Mouse (Mus musculus): ENCODE results near the gene Klhl35. TPM values are rescaled to one million over a fixed set of nuclear protein-coding genes. Genes with fewer than 3 reads are reported as not detected.

The Klhl35 gene
- 0.80 and 0.94 TPM in 2 replicates for polyA plus RNA-seq (2015; fragmentation: Nextera tagmentation; extraction: Ambion mirVana)

DNA sequence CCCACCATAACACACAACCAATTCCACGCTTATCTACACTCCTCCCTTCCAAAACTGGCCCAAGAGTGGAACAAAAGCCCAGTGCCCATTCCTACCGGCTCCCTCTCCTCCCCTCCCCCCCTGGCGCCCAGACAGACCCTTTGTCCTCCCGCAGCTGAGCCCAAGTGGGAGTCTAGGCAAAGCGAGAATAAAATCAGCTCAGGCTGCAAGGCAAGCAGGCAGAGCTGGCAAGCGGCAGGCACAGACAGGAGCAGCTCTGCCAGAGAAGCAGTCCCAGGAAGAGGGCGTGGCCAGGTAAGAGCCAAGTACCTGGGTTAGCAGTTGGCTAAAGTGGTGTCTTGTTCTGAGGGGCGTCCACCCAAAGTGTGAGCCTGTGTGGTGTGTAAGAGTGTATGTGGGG is at the start of gene Klhl35:
Gene Klhl35, plus strand, starts transcription at position 194 of the 400 bp plus-strand sequence.
- Histone ChIP-seq H3K9me3 (no peaks in the 10 kb centered on the region), H3K27ac (peak within 1 kb of the TSS; percentile 14; the same call in 1 of the 2 replicates), H3K27me3 (no peaks in the 10 kb centered on the region), H3K36me3 (no peaks in the 10 kb centered on the region; the same call in 1 of the 2 replicates), H3K4me2 (0 out of 2 replicates have a peak within 1 kb of the TSS, but pooled peaks have one; percentile 25), H3K4me1 (peaks cover 52% of the 10 kb centered on the region), H3K9ac (no peak within 1 kb of the TSS), H3K4me3 (no peak within 1 kb of the TSS)
- 27% methylated on average over 8 of the region's 8 CpGs for WGBS
- no peak for ATAC-seq (ENCODE audit: borderline replicate concordance, extremely low read depth, low FRiP score, low TSS enrichment)

GRCm38 (mm10) chr7:99419311-99419710 is 46.5 kb upstream of the Klhl35 start:
- H3K27me3 ChIP-seq = no peaks in the 10 kb centered on the region
- peaks cover 12% of the 10 kb centered on the region for H3K4me1 ChIP-seq
- WGBS = 73% methylated on average over 3 of the region's 3 CpGs
- H3K27ac ChIP-seq = no peak overlapping the region
- H3K4me2 ChIP-seq = no peak overlapping the region
- ATAC-seq (ENCODE audit: borderline replicate concordance, extremely low read depth, low FRiP score, low TSS enrichment) = no peak
- H3K4me3 ChIP-seq = no peak overlapping the region
- no peaks in the 10 kb centered on the region for H3K9me3 ChIP-seq
- no peaks in the 10 kb centered on the region for H3K36me3 ChIP-seq
- H3K9ac ChIP-seq = no peak overlapping the region

GRCm38 (mm10) chr7:99421006-99421405 is 44.8 kb upstream of the Klhl35 start:
- Histone ChIP-seq H3K9me3 (no peaks in the 10 kb centered on the region), H3K27me3 (no peaks in the 10 kb centered on the region), H3K4me2 (no peak overlapping the region), H3K4me1 (peaks cover 16% of the 10 kb centered on the region), H3K36me3 (no peaks in the 10 kb centered on the region), H3K9ac (no peak overlapping the region), H3K4me3 (no peak overlapping the region), H3K27ac (no peak overlapping the region)
- ATAC-seq (ENCODE audit: borderline replicate concordance, extremely low read depth, low FRiP score, low TSS enrichment) = no peak
- 86% methylated on average over 6 of the region's 6 CpGs for WGBS

- no peak overlapping the region for H3K4me3 ChIP-seq
- no peaks in the 10 kb centered on the region for H3K9me3 ChIP-seq
- H3K9ac ChIP-seq = no peak overlapping the region
- H3K4me2 ChIP-seq = no peak overlapping the region
- peaks cover 16% of the 10 kb centered on the region for H3K4me1 ChIP-seq
- WGBS = 33% methylated on average over 8 of the region's 8 CpGs
- H3K27me3 ChIP-seq = no peaks in the 10 kb centered on the region
- no peak overlapping the region for H3K27ac ChIP-seq
- ATAC-seq (ENCODE audit: borderline replicate concordance, extremely low read depth, low FRiP score, low TSS enrichment) = no peak
- no peaks in the 10 kb centered on the region for H3K36me3 ChIP-seq
Measured at GRCm38 (mm10) chr7:99424538-99425155, 41.2 kb upstream of the Klhl35 start.

DNA sequence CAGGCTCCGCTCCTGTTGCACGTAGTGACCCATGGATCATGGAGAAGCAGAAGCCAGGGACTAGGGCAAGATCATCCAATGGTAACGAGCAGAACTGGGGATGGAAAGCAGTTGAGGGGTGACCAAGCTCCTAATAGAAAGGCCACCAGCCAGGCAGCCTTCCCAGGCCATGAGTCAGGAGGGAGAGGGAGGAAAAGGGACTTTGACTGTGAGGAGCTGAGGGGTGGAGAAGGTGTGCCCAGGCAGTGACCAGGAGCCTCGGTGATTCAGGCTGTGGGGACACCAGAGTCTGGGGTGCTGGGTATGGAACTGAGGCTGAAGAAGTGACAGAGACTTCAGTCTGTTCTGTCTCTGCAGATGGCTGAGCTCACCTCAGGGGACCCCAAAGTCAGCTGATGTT is 40.1 kb upstream of the Klhl35 start:
- no peak for ATAC-seq (ENCODE audit: borderline replicate concordance, extremely low read depth, low FRiP score, low TSS enrichment)
- Histone ChIP-seq H3K36me3 (no peaks in the 10 kb centered on the region), H3K9me3 (no peaks in the 10 kb centered on the region), H3K4me2 (no peak overlapping the region), H3K4me3 (no peak overlapping the region), H3K27ac (no peak overlapping the region), H3K9ac (no peak overlapping the region), H3K4me1 (peaks cover 16% of the 10 kb centered on the region), H3K27me3 (no peaks in the 10 kb centered on the region)
- 83% methylated on average over 4 of the region's 4 CpGs for WGBS

DNA sequence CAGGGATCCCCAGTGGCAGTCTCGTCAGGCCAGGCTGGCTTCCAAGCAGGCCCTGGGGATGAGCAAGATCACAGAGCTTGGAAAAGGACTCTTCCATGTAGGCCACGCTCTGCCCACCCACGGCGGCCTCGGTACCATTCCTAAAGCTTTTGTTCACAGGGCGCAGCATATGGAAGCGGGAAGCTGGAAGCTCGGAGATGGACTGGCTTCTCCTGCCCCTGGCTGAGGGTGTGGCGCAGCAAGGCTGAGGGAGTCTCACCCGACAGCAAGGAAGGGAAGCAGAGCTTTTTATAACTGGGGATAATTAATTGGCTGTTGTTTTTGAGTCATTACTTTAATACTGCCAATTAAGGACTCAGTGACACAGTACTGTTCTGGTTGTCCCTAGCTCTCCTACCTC is 38.8 kb upstream of the Klhl35 start:
- Histone ChIP-seq H3K4me3 (no peak overlapping the region), H3K36me3 (no peaks in the 10 kb centered on the region), H3K9ac (no peak overlapping the region), H3K4me2 (no peak overlapping the region), H3K4me1 (peaks cover 16% of the 10 kb centered on the region), H3K27ac (no peak overlapping the region), H3K27me3 (no peaks in the 10 kb centered on the region), H3K9me3 (no peaks in the 10 kb centered on the region)
- WGBS = 76% methylated on average over 10 of the region's 10 CpGs
- no peak for ATAC-seq (ENCODE audit: borderline replicate concordance, extremely low read depth, low FRiP score, low TSS enrichment)

DNA sequence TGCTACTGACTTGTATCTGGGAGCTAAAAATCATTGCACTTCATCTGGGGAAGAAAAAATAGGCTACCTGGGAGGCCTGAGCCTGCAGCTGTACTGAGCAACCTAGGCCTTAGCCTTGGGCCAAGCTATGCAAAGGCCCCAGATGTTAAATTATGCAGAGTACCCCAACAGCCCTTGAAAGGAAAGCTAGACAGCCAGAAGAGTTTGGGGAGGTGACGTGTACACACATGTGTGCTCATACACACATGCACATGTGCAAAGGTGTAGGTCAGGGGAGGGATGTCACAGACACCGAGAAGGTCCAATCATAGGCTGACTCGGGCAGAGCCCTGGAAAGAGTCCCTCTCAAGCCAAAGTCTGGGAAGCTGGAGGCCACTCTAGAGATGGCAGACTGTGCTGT is 37.8 kb upstream of the Klhl35 start:
- no peak overlapping the region for H3K27ac ChIP-seq
- 82% methylated on average over 3 of the region's 3 CpGs for WGBS
- no peak overlapping the region for H3K4me3 ChIP-seq
- H3K9ac ChIP-seq = no peak overlapping the region
- no peaks in the 10 kb centered on the region for H3K9me3 ChIP-seq
- H3K4me2 ChIP-seq = no peak overlapping the region
- H3K27me3 ChIP-seq = no peaks in the 10 kb centered on the region
- H3K4me1 ChIP-seq = peaks cover 21% of the 10 kb centered on the region
- ATAC-seq (ENCODE audit: borderline replicate concordance, extremely low read depth, low FRiP score, low TSS enrichment) = no peak
- no peaks in the 10 kb centered on the region for H3K36me3 ChIP-seq

DNA sequence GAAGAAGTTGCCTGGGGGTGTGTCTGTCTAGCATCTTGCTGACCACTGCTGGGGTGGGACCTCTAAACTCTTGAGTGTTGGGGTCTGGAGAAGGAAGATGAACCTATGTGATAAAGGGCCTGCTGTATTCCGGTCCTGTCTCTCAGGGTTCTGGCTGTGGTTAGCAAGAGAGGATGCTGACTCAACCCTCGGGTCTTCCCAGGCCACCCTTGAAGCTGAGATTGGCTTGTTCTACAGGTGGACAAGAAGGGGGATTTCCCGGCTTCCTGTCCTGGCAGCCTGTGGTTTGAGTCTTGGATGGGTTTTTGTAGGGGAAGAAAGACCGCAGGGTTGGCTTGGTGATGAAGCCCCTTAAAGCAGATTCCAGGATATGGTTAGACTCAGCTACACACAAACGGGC is 37.0 kb upstream of the Klhl35 start:
- Histone ChIP-seq H3K9ac (no peak overlapping the region), H3K27me3 (no peaks in the 10 kb centered on the region), H3K27ac (no peak overlapping the region), H3K4me1 (peaks cover 18% of the 10 kb centered on the region), H3K4me3 (no peak overlapping the region), H3K36me3 (no peaks in the 10 kb centered on the region), H3K9me3 (no peaks in the 10 kb centered on the region), H3K4me2 (no peak overlapping the region)
- 80% methylated on average over 5 of the region's 5 CpGs for WGBS
- no peak for ATAC-seq (ENCODE audit: borderline replicate concordance, extremely low read depth, low FRiP score, low TSS enrichment)

- Histone ChIP-seq H3K27ac (no peak overlapping the region), H3K9ac (no peak overlapping the region), H3K4me1 (peaks cover 10% of the 10 kb centered on the region), H3K4me2 (no peak overlapping the region), H3K27me3 (no peaks in the 10 kb centered on the region), H3K4me3 (no peak overlapping the region), H3K36me3 (no peaks in the 10 kb centered on the region), H3K9me3 (no peaks in the 10 kb centered on the region)
- no peak for ATAC-seq (ENCODE audit: borderline replicate concordance, extremely low read depth, low FRiP score, low TSS enrichment)
- 60% methylated on average over 6 of the region's 6 CpGs for WGBS
Measured at GRCm38 (mm10) chr7:99429786-99430185, 36.0 kb upstream of the Klhl35 start.

DNA sequence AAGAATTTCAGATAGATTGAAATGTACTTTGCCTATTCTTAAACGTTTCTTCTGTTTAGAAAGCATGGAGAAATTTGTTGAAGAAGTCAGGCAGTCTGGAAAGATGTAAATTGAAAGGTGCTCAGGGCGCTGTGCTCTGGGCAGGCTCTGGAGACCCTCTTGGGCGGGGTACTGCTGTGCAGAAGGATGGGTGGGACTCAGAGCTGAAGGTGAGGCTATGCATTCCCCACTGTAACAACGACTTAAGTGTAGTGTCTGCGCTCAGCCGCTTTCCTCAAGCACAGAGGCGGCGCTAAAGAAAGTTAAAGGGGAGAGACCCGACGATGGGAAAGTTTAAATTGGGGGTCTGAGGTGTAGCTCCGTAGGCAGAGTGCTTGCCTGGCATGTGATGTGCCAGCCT is 35.6 kb upstream of the Klhl35 start:
- Histone ChIP-seq H3K4me1 (0 out of 2 replicates have a peak, but pooled peaks cover 6% of the 10 kb centered on the region), H3K27ac (no peak overlapping the region), H3K27me3 (no peaks in the 10 kb centered on the region), H3K9ac (no peak overlapping the region), H3K4me3 (no peak overlapping the region), H3K9me3 (no peaks in the 10 kb centered on the region), H3K4me2 (no peak overlapping the region), H3K36me3 (no peaks in the 10 kb centered on the region)
- no peak for ATAC-seq (ENCODE audit: borderline replicate concordance, extremely low read depth, low FRiP score, low TSS enrichment)
- 57% methylated on average over 11 of the region's 11 CpGs for WGBS

DNA sequence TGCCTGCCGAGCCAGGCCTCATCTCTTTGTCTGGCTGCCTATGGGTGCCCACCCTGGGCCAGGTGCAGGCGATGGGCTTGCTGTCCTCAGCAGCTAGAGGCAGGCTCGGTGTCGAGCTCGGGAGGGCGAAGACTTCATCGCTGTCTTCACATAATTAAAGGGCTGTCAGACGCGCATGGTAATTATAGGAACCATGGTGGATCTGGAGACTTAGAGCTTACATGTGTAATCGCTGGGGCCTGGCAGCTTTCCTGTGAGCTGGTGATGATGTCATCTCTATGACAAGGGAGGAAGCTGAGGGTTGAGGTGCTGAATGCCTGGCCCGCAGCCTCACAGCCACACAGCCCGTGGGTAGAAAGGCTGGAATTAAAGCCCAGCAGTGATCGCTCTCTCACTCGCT is 33.6 kb upstream of the Klhl35 start:
- Histone ChIP-seq H3K36me3 (no peaks in the 10 kb centered on the region), H3K4me3 (no peak overlapping the region), H3K4me2 (no peak overlapping the region), H3K27me3 (no peaks in the 10 kb centered on the region), H3K9me3 (no peaks in the 10 kb centered on the region), H3K27ac (no peak overlapping the region), H3K9ac (no peak overlapping the region), H3K4me1 (0 out of 2 replicates have a peak, but pooled peaks cover 6% of the 10 kb centered on the region)
- WGBS = 62% methylated on average over 14 of the region's 14 CpGs
- no peak for ATAC-seq (ENCODE audit: borderline replicate concordance, extremely low read depth, low FRiP score, low TSS enrichment)

DNA sequence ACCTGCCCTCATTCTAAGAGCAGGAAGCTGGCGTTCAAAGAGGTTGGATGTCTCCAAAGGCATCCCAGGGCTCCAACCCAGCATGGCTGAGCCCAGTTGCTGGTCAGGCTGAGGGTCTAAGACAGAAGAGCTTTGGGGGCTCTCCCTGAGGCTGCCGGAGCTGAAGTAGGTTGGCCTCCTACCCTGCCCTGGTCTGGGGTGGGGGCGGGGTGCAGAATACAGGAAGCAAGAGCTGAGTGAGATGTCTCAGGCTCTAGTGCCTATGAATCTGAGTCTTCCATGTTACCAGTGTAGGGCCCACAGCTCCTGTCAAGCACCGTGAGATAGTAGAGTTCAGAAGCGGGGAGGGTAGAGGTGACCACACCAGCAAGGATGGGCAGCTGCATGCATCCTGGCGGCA is 32.9 kb upstream of the Klhl35 start:
- H3K36me3 ChIP-seq = no peaks in the 10 kb centered on the region
- H3K9ac ChIP-seq = no peak overlapping the region
- H3K27ac ChIP-seq = no peak overlapping the region
- 0 out of 2 replicates have a peak, but pooled peaks cover 6% of the 10 kb centered on the region for H3K4me1 ChIP-seq
- H3K9me3 ChIP-seq = no peaks in the 10 kb centered on the region
- 85% methylated on average over 6 of the region's 6 CpGs for WGBS
- H3K27me3 ChIP-seq = no peaks in the 10 kb centered on the region
- no peak overlapping the region for H3K4me2 ChIP-seq
- no peak overlapping the region for H3K4me3 ChIP-seq
- ATAC-seq (ENCODE audit: borderline replicate concordance, extremely low read depth, low FRiP score, low TSS enrichment) = no peak
